Mouse (Mus musculus) megakaryocyte, embryonic 14.5 days (primary cell): Measurements from ENCODE around the gene Smoc1.

Experiments
- FLI1 ChIP-seq: IDR thresholded peaks from 2 replicates; pipeline ENCODE4 v1.6.1; 2012; ENCODE audit warnings: low read length, inconsistent platforms, mixed read lengths
- GATA1 ChIP-seq: IDR thresholded peaks from 3 replicates; pipeline ENCODE4 v1.6.1; 2012; ENCODE audit warnings: mixed read lengths, low read length, inconsistent platforms, borderline replicate concordance

DNA sequence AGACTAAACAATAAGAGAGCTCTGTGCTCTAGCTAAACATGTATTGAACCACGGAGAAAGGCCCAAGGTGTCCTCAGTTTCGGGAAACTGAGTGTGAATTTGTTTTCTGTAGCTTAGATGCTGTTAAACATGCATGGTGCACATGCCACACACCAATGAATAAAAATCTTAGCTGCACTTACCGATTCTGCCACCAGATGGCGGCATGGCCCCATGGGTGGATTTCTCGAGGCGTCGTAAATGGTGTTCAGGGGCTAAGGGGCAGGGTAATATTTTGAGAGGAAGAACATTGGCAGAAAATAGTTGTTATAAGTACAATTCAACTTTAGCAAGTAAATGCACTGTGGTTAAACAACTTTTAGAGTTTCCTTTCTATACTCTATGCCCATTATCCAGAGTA is 44.3 kb upstream of the Smoc1 start:
- no peak for TF ChIP-seq GATA1
- no peak for TF ChIP-seq FLI1
